Mouse (Mus musculus): ENCODE measurements around the gene Nt5c2.

GRCm38 (mm10) chr19:46908207-46908606 is 106.7 kb downstream of the Nt5c2 start:
- TF ChIP-seq CTCF (IDR thresholded peaks at IDR 0.05; ENCODE audit: extremely low read depth, insufficient read depth, low read length) (no peak), POLR2A (IDR thresholded peaks at IDR 0.05; ENCODE audit: extremely low read depth, insufficient read depth, low read length) (no peak)
